Mouse (Mus musculus): ENCODE data around the gene Mamdc2. TPM values are rescaled to one million over a fixed set of nuclear protein-coding genes. Genes with fewer than 3 reads are reported as not detected.
A peak's percentile ranks its signal among the peaks of the same experiment; 100 is the strongest.
"Not testable (repeated sequence)": the region's sequence is repeated elsewhere in the genome, so short reads cannot be mapped to it uniquely, and the experiment has no call there.

Gene Mamdc2
- polyA plus RNA-seq, 1 experiment: 75.8 TPM

GRCm38 (mm10) chr19:23485940-23486600 is 37.8 kb upstream of the Mamdc2 start:
- Histone ChIP-seq H3K4me1 (ENCODE audit: control insufficient read depth, insufficient read depth, low read length) (peaks cover 2% of the 10 kb centered on the region; the same call in 1 of the 2 replicates), H3K4me3 (replicated peaks; ENCODE audit: extremely low read depth, low read depth, low read length) (no peak overlapping the region)
- no peak for DNase-seq
- TF ChIP-seq CTCF (IDR thresholded peaks at IDR 0.05; ENCODE audit: insufficient read depth, low read length) (no peak), POLR2A (IDR thresholded peaks at IDR 0.05; ENCODE audit: borderline replicate concordance, extremely low read depth, low read depth, low read length) (no peak)
- WGBS: 51% methylated on average over 7 of the region's 7 CpGs

- not testable (repeated sequence) for H3K4me3 ChIP-seq (replicated peaks; ENCODE audit: extremely low read depth, low read depth, low read length); DNase-seq; H3K4me1 ChIP-seq (ENCODE audit: control insufficient read depth, insufficient read depth, low read length)
- WGBS: 66% methylated on average over 2 of the region's 2 CpGs
Observed at GRCm38 (mm10) chr19:23482571-23482970, 34.3 kb upstream of the Mamdc2 start.

- Histone ChIP-seq H3K4me1 (ENCODE audit: control insufficient read depth, insufficient read depth, low read length) (no peaks in the 10 kb centered on the region), H3K4me3 (replicated peaks; ENCODE audit: extremely low read depth, low read depth, low read length) (no peak overlapping the region)
- no peak for DNase-seq
- TF ChIP-seq POLR2A (IDR thresholded peaks at IDR 0.05; ENCODE audit: borderline replicate concordance, extremely low read depth, low read depth, low read length) (no peak), CTCF (IDR thresholded peaks at IDR 0.05; ENCODE audit: insufficient read depth, low read length) (no peak)
Observed at GRCm38 (mm10) chr19:23479597-23479967, 31.3 kb upstream of the Mamdc2 start.

GRCm38 (mm10) chr19:23478895-23479596 is 30.8 kb upstream of the Mamdc2 start:
- no peak overlapping the region for H3K4me3 ChIP-seq (replicated peaks; ENCODE audit: extremely low read depth, low read depth, low read length)
- TF ChIP-seq CTCF (IDR thresholded peaks at IDR 0.05; ENCODE audit: insufficient read depth, low read length) (peak; percentile 43; the same call in 1 of the 2 replicates), POLR2A (IDR thresholded peaks at IDR 0.05; ENCODE audit: borderline replicate concordance, extremely low read depth, low read depth, low read length) (no peak)
- peak; percentile 20 for DNase-seq
- no peaks in the 10 kb centered on the region for H3K4me1 ChIP-seq (ENCODE audit: control insufficient read depth, insufficient read depth, low read length)
- 18% methylated on average over 10 of the region's 10 CpGs for WGBS

GRCm38 (mm10) chr19:23477826-23478225 is 29.6 kb upstream of the Mamdc2 start:
- DNase-seq: no peak
- WGBS: 56% methylated on average over 6 of the region's 6 CpGs
- TF ChIP-seq POLR2A (IDR thresholded peaks at IDR 0.05; ENCODE audit: borderline replicate concordance, extremely low read depth, low read depth, low read length) (no peak), CTCF (IDR thresholded peaks at IDR 0.05; ENCODE audit: insufficient read depth, low read length) (no peak)
- Histone ChIP-seq H3K4me3 (replicated peaks; ENCODE audit: extremely low read depth, low read depth, low read length) (no peak overlapping the region), H3K4me1 (ENCODE audit: control insufficient read depth, insufficient read depth, low read length) (no peaks in the 10 kb centered on the region)

GRCm38 (mm10) chr19:23467866-23468265 is 19.6 kb upstream of the Mamdc2 start:
- no peak for TF ChIP-seq POLR2A (IDR thresholded peaks at IDR 0.05; ENCODE audit: borderline replicate concordance, extremely low read depth, low read depth, low read length)
- TF ChIP-seq CTCF (IDR thresholded peaks at IDR 0.05; ENCODE audit: insufficient read depth, low read length): no peak
- no peak for DNase-seq
- no peaks in the 10 kb centered on the region for H3K4me1 ChIP-seq (ENCODE audit: control insufficient read depth, insufficient read depth, low read length)
- WGBS: 37% methylated on average over 1 of the region's 1 CpGs
- no peak overlapping the region for H3K4me3 ChIP-seq (replicated peaks; ENCODE audit: extremely low read depth, low read depth, low read length)

GRCm38 (mm10) chr19:23467011-23467410 is 18.8 kb upstream of the Mamdc2 start:
- no peak overlapping the region for H3K4me3 ChIP-seq (replicated peaks; ENCODE audit: extremely low read depth, low read depth, low read length)

GRCm38 (mm10) chr19:23457492-23457891 is 9.2 kb upstream of the Mamdc2 start:
- TF ChIP-seq POLR2A (IDR thresholded peaks at IDR 0.05; ENCODE audit: borderline replicate concordance, extremely low read depth, low read depth, low read length) (no peak), CTCF (IDR thresholded peaks at IDR 0.05; ENCODE audit: insufficient read depth, low read length) (no peak)
- WGBS: 15% methylated on average over 4 of the region's 4 CpGs
- DNase-seq: no peak
- Histone ChIP-seq H3K4me3 (replicated peaks; ENCODE audit: extremely low read depth, low read depth, low read length) (no peak overlapping the region), H3K4me1 (ENCODE audit: control insufficient read depth, insufficient read depth, low read length) (no peaks in the 10 kb centered on the region; the same call in 1 of the 2 replicates)

More at GRCm38 (mm10) chr19:23467011-23467410, 18.8 kb upstream of the Mamdc2 start:
- WGBS: 65% methylated on average over 2 of the region's 2 CpGs
- DNase-seq: no peak
- TF ChIP-seq POLR2A (IDR thresholded peaks at IDR 0.05; ENCODE audit: borderline replicate concordance, extremely low read depth, low read depth, low read length) (no peak), CTCF (IDR thresholded peaks at IDR 0.05; ENCODE audit: insufficient read depth, low read length) (no peak)
- no peaks in the 10 kb centered on the region for H3K4me1 ChIP-seq (ENCODE audit: control insufficient read depth, insufficient read depth, low read length)

- Histone ChIP-seq H3K4me3 (replicated peaks; ENCODE audit: extremely low read depth, low read depth, low read length) (no peak overlapping the region), H3K4me1 (ENCODE audit: control insufficient read depth, insufficient read depth, low read length) (no peaks in the 10 kb centered on the region)
- 54% methylated on average over 4 of the region's 4 CpGs for WGBS
- TF ChIP-seq CTCF (IDR thresholded peaks at IDR 0.05; ENCODE audit: insufficient read depth, low read length): no peak
- no peak for TF ChIP-seq POLR2A (IDR thresholded peaks at IDR 0.05; ENCODE audit: borderline replicate concordance, extremely low read depth, low read depth, low read length)
- no peak for DNase-seq
Observed at GRCm38 (mm10) chr19:23451361-23451760, 3.1 kb upstream of the Mamdc2 start.

All from lung, adult 2 months (tissue).